Mouse (Mus musculus) liver, embryonic 12.5 days (tissue): ENCODE data around the gene Efcab12. TPM values are rescaled to one million over a fixed set of nuclear protein-coding genes. Genes with fewer than 3 reads are reported as not detected.

Experiments used
- microRNA-seq: library from miRNA; unstranded; fragments of <30 nt; microRNA quantifications from one replicate; pipeline ENCODE4, GENCODE M21; 2017
- polyA plus RNA-seq: library from polyadenylated mRNA; unstranded; fragments of >200 nt; fragmentation: Nextera tagmentation; extraction: Ambion mirVana; gene quantifications from 2 replicates; pipeline ENCODE4 v1.2.1, GENCODE M21; 2016

Efcab12 gene
- polyA plus RNA-seq, 1 experiment from 2014 or later, result 0.26 TPM

Small RNA genes lying within 50 kb of the gene (microRNA-seq; reads per million reads assigned to microRNA genes)
- not detected for gene Mir7660

Other genes with a start within 250 kb of the Efcab12 start
- gene Mkrn2os, start 245.8 kb downstream of the Efcab12 start, polyA plus RNA-seq, result 4.9 and 5.1 TPM in 2 replicates
- gene Mkrn2, start 236.5 kb downstream of the Efcab12 start, polyA plus RNA-seq, result 14.4 and 15.3 TPM in 2 replicates
- 52.4 and 53.2 TPM in 2 replicates for gene Raf1, start 161.8 kb downstream of the Efcab12 start, polyA plus RNA-seq
- gene Tmem40, start 76.0 kb downstream of the Efcab12 start, polyA plus RNA-seq, result 29.1 and 32.7 TPM in 2 replicates
- gene Cand2, start 63.9 kb downstream of the Efcab12 start, polyA plus RNA-seq, result 9.5 and 10.5 TPM in 2 replicates
- 1,876 and 1,897 TPM in 2 replicates for gene Rpl32, start 29.7 kb downstream of the Efcab12 start, polyA plus RNA-seq
- 14.5 and 16.2 TPM in 2 replicates for gene Mbd4, start 15.0 kb upstream of the Efcab12 start, polyA plus RNA-seq
- 4.8 and 5.3 TPM in 2 replicates for gene Ift122, start 15.1 kb upstream of the Efcab12 start, polyA plus RNA-seq
- not detected in 2 replicates for gene Rho, start 93.3 kb upstream of the Efcab12 start, polyA plus RNA-seq
- not detected in 2 replicates for gene H1foo, start 106.5 kb upstream of the Efcab12 start, polyA plus RNA-seq
- gene Plxnd1, start 156.6 kb upstream of the Efcab12 start, polyA plus RNA-seq, result 16.2 TPM in 2 replicates